Mouse (Mus musculus) neutrophil, adult 5-6 weeks (primary cell): Measurements from ENCODE around the gene Cbr1. TPM values are rescaled to one million over a fixed set of nuclear protein-coding genes. Genes with fewer than 3 reads are reported as not detected.

Experiments used
- total RNA-seq: library from RNA; stranded (forward); fragments of 200-1000 nt; gene quantifications from 2 replicates; pipeline ENCODE4 v1.2.3, GENCODE M21; 2017

The Cbr1 gene
- total RNA-seq, 1 experiment from 2014 or later, result 14.1 TPM

Other genes with a start within 250 kb of the Cbr1 start
- 10.8 and 20.5 TPM in 2 replicates for gene Setd4, start 1.8 kb upstream of the Cbr1 start, total RNA-seq
- gene Gm5678, start 22.2 kb downstream of the Cbr1 start, total RNA-seq, result not detected in 2 replicates
- 1.2 and 2.1 TPM in 2 replicates for gene Cbr3, start 77.4 kb downstream of the Cbr1 start, total RNA-seq
- gene Dop1b, start 106.1 kb downstream of the Cbr1 start, total RNA-seq, result 48.0 and 48.8 TPM in 2 replicates
- 339 and 376 TPM in 2 replicates for gene Morc3, start 226.3 kb downstream of the Cbr1 start, total RNA-seq